Mouse (Mus musculus) MEL (cell line): ENCODE results near the gene Cdca3.

Experiments
- CTCF ChIP-seq, 3 experiments: IDR thresholded peaks in 2 of 3; conservative IDR thresholded peaks in 1 of 3; 2 replicates each; pipeline ENCODE4 v1.5.1; 2011 to 2012; ENCODE audit warnings: low read length in 3 of 3, low read depth in 2 of 3, mild to moderate bottlenecking in 2 of 3, improper control_type of control experiment in 1 of 3, inconsistent platforms in 1 of 3, mixed read lengths in 1 of 3, moderate library complexity in 1 of 3; ENCODE audit not compliant: control insufficient read depth in 1 of 3, insufficient read depth in 1 of 3, poor library complexity in 1 of 3, severe bottlenecking in 1 of 3
- EP300 ChIP-seq, 2 experiments: IDR thresholded peaks; 2 replicates each; pipeline ENCODE4 v1.6.1; 2011; ENCODE audit warnings: improper control_type of control experiment in 2 of 2, low read length in 2 of 2, low read depth in 1 of 2, mild to moderate bottlenecking in 1 of 2
- ETS1 ChIP-seq: IDR thresholded peaks from 2 replicates; pipeline ENCODE4 v1.6.1; 2012; ENCODE audit warnings: low read depth, mild to moderate bottlenecking, inconsistent platforms, low read length, improper control_type of control experiment, moderate library complexity
- GATA1 ChIP-seq: IDR thresholded peaks from 2 replicates; pipeline ENCODE4 v1.6.1; 2011; ENCODE audit warnings: low read depth, low read length, improper control_type of control experiment
- JUND ChIP-seq: IDR thresholded peaks from 2 replicates; pipeline ENCODE4 v1.6.1; 2011; ENCODE audit warnings: low read depth, mild to moderate bottlenecking, improper control_type of control experiment, low read length
- MYB ChIP-seq: IDR thresholded peaks from 2 replicates; pipeline ENCODE4 v1.6.1; 2011; ENCODE audit warnings: mild to moderate bottlenecking, low read depth, low read length, improper control_type of control experiment
- POLR2AphosphoS2 ChIP-seq: IDR thresholded peaks from 2 replicates; pipeline ENCODE4 v1.6.1; 2011; ENCODE audit warnings: low read length, improper control_type of control experiment
- POLR2AphosphoS5 ChIP-seq: IDR thresholded peaks from 2 replicates; pipeline ENCODE4 v1.6.1; 2012; ENCODE audit warnings: low read depth, borderline replicate concordance, mild to moderate bottlenecking, inconsistent platforms, low read length, moderate library complexity, mixed read lengths
- TCF12 ChIP-seq: IDR thresholded peaks from 2 replicates; pipeline ENCODE4 v1.6.1; 2014; ENCODE audit warnings: low read depth, mild to moderate bottlenecking, inconsistent platforms, low read length, improper control_type of control experiment, moderate library complexity

GRCm38 (mm10) chr6:124809775-124810538 lies 19.4 kb upstream of the Cdca3 start:
- no peak for TF ChIP-seq POLR2AphosphoS5
- no peak for TF ChIP-seq CTCF (IDR thresholded peaks at IDR 0.05 in 2 of 3, conservative IDR thresholded peaks at IDR 0.05 in 1 of 3; ENCODE audit: control insufficient read depth in 1 of 3, insufficient read depth in 1 of 3, low read depth in 2 of 3, low read length in 3 of 3, poor library complexity in 1 of 3, severe bottlenecking in 1 of 3)
- TF ChIP-seq ETS1, result no peak
- no peak for TF ChIP-seq MYB
- TF ChIP-seq GATA1, result no peak
- no peak for TF ChIP-seq TCF12
- TF ChIP-seq EP300 (IDR thresholded peaks at IDR 0.05; ENCODE audit: low read depth in 1 of 2, low read length in 2 of 2), result no peak
- no peak for TF ChIP-seq JUND
- TF ChIP-seq POLR2AphosphoS2, result peak; percentile 34; the same call in 1 of the 2 replicates
